Mouse (Mus musculus): ENCODE data around the gene Enc1.

GRCm38 (mm10) chr13:97250551-97251380 is 9.9 kb downstream of the Enc1 start:
- TF ChIP-seq POLR2A (IDR thresholded peaks at IDR 0.05; ENCODE audit: low read depth, low read length) = no peak
- TF ChIP-seq CTCF (IDR thresholded peaks at IDR 0.05; ENCODE audit: extremely low read depth, insufficient read depth, insufficient read length, insufficient replicate concordance) = no peak

All from spleen, adult 2 months (tissue).